Mouse (Mus musculus): ENCODE data around the gene Mcoln2. TPM values are rescaled to one million over a fixed set of nuclear protein-coding genes. Genes with fewer than 3 reads are reported as not detected.

The Mcoln2 gene
- total RNA-seq, 2 experiments from 2014 or later = 0.09 to 0.99 TPM

GRCm38 (mm10) chr3:146211964-146212363, 62.3 kb downstream of the Mcoln2 start:
- no peak for ATAC-seq (replicated peaks; ENCODE audit: low FRiP score, low TSS enrichment, poor library complexity, severe bottlenecking)

GRCm38 (mm10) chr3:146213336-146213735, 63.7 kb downstream of the Mcoln2 start:
- no peak for ATAC-seq (replicated peaks; ENCODE audit: low FRiP score, low TSS enrichment, poor library complexity, severe bottlenecking)

DNA sequence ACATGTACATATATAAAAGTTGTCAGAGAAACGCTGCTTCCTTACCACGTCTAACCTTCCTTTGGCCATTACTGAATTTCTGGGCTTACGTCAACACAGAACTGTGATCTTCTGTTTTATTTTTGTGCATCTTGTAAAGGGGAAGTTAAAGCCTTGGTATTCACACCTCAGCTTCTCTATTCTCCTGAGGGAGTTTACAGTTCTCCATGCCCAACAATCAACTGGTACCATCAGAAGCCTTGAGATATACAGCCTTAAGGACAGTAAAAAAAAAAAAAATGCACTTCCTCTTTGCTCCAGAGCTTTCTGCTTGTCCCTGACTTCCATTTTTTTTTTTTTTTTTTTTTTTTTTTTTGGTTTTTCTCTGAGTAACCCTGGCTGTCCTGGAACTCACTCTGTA, 66.9 kb downstream of the Mcoln2 start:
- ATAC-seq (replicated peaks; ENCODE audit: low FRiP score, low TSS enrichment, poor library complexity, severe bottlenecking) = no peak

- peak; percentile 69; the same call in 1 of the 2 replicates for ATAC-seq (replicated peaks; ENCODE audit: low FRiP score, low TSS enrichment, poor library complexity, severe bottlenecking)
Observed at GRCm38 (mm10) chr3:146220776-146221486, 71.3 kb downstream of the Mcoln2 start, which contains the start of gene Lpar3. TSS of gene Lpar3 (plus strand) at chr3:146220963.

DNA sequence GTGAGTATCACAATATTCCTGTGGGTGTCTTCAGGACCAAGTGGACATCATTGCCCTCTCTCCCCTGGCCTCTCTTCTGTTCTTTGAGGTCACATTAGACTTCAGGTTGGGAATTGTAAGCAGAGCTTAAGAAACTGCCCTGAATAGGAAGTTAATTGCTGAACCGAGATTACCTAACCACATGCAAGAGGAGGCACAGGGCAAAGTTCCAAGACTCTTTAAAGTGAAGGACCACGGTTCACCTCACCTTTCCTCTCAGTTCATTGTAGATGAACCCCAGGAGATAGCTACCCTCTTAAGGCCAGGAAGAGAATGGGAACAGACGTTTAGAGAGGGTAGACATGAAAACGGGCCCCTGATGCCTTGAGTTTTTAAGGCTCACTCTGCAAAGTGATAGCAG, 74.6 kb downstream of the Mcoln2 start:
- no peak for ATAC-seq (replicated peaks; ENCODE audit: low FRiP score, low TSS enrichment, poor library complexity, severe bottlenecking)

- no peak for ATAC-seq (replicated peaks; ENCODE audit: low FRiP score, low TSS enrichment, poor library complexity, severe bottlenecking)
Observed at GRCm38 (mm10) chr3:146225061-146225761, 75.6 kb downstream of the Mcoln2 start.

DNA sequence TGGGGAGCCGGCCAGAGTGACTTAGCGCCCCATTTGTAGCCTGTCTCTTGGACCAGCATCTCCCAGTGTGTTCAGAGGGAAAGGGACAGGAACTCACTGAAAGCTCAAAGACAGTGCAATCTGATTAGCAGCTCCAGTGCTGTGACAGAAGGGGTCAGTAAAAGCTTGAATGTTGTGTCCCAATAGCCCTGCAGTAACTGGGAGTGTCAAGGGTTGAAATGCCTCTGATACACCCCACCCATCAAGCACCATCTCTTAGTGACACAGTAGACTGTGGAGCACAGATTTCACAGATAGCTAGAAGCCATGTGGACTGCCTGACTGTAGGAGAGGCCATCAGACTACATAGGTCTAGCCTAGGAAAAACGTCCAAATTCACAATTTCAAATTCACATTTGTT, 77.8 kb downstream of the Mcoln2 start:
- no peak for ATAC-seq (replicated peaks; ENCODE audit: low FRiP score, low TSS enrichment, poor library complexity, severe bottlenecking)

- no peak for ATAC-seq (replicated peaks; ENCODE audit: low FRiP score, low TSS enrichment, poor library complexity, severe bottlenecking)
Observed at GRCm38 (mm10) chr3:146228559-146229310, 79.1 kb downstream of the Mcoln2 start.

GRCm38 (mm10) chr3:146232708-146233107, 83.1 kb downstream of the Mcoln2 start:
- ATAC-seq (replicated peaks; ENCODE audit: low FRiP score, low TSS enrichment, poor library complexity, severe bottlenecking) = no peak

DNA sequence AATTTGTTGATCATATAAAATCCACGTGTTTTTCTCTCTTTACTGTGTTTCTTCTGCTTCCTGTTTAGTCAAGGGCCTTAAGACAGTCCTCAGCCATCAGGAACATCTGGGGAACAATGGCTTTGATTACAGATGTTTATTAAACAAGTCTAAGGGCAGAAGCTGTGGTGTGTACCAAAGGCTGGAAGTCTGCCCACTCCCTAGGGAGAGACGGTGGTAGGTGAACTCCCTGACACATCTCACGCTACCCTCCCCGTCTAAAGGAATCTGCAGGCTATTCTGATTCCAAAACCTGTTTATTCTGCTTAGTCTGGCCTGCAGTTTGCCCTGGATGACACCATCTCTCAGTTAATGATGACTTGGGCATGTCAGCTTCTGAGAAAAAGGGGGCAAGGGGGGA, 84.1 kb downstream of the Mcoln2 start:
- no peak for ATAC-seq (replicated peaks; ENCODE audit: low FRiP score, low TSS enrichment, poor library complexity, severe bottlenecking)

GRCm38 (mm10) chr3:146234530-146234929, 84.9 kb downstream of the Mcoln2 start:
- no peak for ATAC-seq (replicated peaks; ENCODE audit: low FRiP score, low TSS enrichment, poor library complexity, severe bottlenecking)

- no peak for ATAC-seq (replicated peaks; ENCODE audit: low FRiP score, low TSS enrichment, poor library complexity, severe bottlenecking)
Observed at GRCm38 (mm10) chr3:146236280-146236679, 86.6 kb downstream of the Mcoln2 start.

DNA sequence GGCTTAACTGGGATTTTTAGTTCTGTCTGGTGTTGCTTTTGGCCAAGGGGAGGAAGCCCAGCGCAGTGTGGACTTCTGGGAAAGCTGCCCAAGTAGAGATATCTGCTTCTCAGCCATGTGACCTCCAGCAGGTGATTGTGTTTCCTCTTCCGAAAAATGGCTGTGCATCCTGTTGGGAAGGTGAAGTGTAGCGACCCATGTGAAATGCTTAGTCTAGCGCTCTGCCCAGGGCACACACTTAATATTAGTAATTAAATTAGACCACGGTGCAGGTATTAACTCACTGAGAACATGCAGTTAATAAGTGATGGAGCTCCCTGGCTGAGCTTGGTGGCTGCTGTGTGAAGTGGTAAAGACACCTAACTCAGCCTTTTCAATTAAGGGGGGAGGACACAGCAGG, 88.0 kb downstream of the Mcoln2 start:
- ATAC-seq (replicated peaks; ENCODE audit: low FRiP score, low TSS enrichment, poor library complexity, severe bottlenecking) = no peak

DNA sequence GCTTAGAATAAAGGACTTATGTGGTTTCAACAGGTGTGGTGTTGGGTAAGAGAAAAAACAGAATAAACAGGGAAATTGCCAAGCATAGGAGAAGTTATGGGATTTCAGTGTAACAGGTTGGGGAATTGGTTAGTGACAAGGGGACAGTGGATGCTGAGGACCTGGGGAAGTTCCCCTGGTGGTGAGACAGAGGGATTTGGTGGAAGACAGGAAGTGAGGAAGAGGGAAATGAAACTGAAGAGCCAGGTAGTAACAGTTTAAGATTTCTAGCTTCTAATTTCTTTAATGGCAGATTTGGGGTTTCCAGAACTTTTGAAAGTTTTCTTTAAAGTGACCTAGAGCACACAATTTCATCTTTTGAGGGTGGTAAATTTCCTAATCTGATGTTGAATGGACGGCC, 95.0 kb downstream of the Mcoln2 start:
- ATAC-seq (replicated peaks; ENCODE audit: low FRiP score, low TSS enrichment, poor library complexity, severe bottlenecking) = no peak

Other genes starting within 250 kb of the Mcoln2 start
- gene Bcl10, start 227.0 kb upstream of the Mcoln2 start, total RNA-seq (2014; fragmentation: Nextera tagmentation) = 9.4 and 19.1 TPM in 2 replicates
- gene Bcl10, start 227.0 kb upstream of the Mcoln2 start, total RNA-seq (2017) = 20.4 and 38.6 TPM in 2 replicates
- gene 2410004B18Rik, start 211.8 kb upstream of the Mcoln2 start, total RNA-seq (2014; fragmentation: Nextera tagmentation) = 17.4 and 20.3 TPM in 2 replicates
- 19.4 and 27.4 TPM in 2 replicates for gene 2410004B18Rik, start 211.8 kb upstream of the Mcoln2 start, total RNA-seq (2017)
- gene Syde2, start 162.0 kb upstream of the Mcoln2 start, total RNA-seq (2014; fragmentation: Nextera tagmentation) = 6.9 and 13.4 TPM in 2 replicates
- gene Syde2, start 162.0 kb upstream of the Mcoln2 start, total RNA-seq (2017) = 12.9 and 15.0 TPM in 2 replicates
- not detected in 2 replicates for gene Wdr63, start 41.7 kb upstream of the Mcoln2 start, total RNA-seq (2014; fragmentation: Nextera tagmentation)
- not detected in 2 replicates for gene Wdr63, start 41.7 kb upstream of the Mcoln2 start, total RNA-seq (2017)
- gene Mcoln3, start 32.4 kb upstream of the Mcoln2 start, total RNA-seq (2014; fragmentation: Nextera tagmentation) = 0.09 and 0.30 TPM in 2 replicates
- gene Mcoln3, start 32.4 kb upstream of the Mcoln2 start, total RNA-seq (2017) = 0.38 TPM in 1 of 2 replicates, not detected in the other
- not detected in 2 replicates for gene Lpar3, start 71.1 kb downstream of the Mcoln2 start, total RNA-seq (2014; fragmentation: Nextera tagmentation)
- not detected in 2 replicates for gene Lpar3, start 71.1 kb downstream of the Mcoln2 start, total RNA-seq (2017)

Measured in megakaryocyte-erythroid progenitor cell, adult 5-6 weeks (primary cell).